Mouse (Mus musculus) c-Kit-positive CD71-negative TER-119-negative erythroid progenitor cells, embryonic 14.5 days (primary cell): ENCODE data around the gene Ybx1.

Source experiments
- DNase-seq: peaks from one replicate; pipeline ENCODE4 v3.0.0-alpha.2; 2013; ENCODE audit warnings: low read depth

Gene Ybx1

GRCm38 (mm10) chr4:119266606-119267005, 27.8 kb downstream of the Ybx1 start:
- DNase-seq = no peak

DNA sequence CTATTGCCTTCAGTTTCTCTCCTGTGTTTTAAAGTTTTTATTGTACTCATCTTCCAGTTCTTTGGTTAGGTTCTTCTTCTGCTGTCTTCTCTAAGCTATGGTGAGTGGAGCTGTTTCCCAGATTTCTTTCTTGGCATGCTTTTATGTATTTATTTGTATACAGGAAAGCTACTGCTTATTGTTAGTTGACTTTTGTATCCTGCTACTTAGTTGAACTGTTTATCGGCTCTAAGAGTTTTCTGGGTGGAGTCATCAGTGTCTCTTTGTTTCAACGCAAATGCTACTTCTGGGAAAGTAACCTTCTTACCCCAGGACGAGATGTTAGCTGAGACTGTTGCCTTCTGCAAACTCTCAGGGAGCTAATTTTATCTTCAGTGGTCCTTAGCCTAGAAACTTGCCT, 30.9 kb downstream of the Ybx1 start:
- no peak for DNase-seq

DNA sequence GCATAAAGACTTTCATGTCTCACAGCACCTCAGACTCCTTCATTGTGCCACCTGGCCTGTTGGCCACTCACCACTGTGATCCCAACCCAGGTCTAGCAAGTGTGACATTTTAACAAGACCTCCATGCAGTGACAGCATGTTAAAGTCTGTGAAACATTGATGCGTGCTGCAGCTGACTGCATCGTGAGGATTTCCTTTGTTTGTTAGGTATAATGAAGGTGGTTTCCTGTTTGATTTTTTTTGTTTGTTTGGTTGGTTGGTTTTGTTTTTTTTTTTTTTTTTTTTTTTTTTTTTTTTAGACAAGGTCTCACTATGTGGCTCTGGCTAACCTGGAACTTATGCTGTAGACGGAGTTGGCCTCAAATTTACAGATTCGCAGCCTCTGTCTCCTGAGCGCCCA, 31.9 kb downstream of the Ybx1 start:
- DNase-seq = no peak

DNA sequence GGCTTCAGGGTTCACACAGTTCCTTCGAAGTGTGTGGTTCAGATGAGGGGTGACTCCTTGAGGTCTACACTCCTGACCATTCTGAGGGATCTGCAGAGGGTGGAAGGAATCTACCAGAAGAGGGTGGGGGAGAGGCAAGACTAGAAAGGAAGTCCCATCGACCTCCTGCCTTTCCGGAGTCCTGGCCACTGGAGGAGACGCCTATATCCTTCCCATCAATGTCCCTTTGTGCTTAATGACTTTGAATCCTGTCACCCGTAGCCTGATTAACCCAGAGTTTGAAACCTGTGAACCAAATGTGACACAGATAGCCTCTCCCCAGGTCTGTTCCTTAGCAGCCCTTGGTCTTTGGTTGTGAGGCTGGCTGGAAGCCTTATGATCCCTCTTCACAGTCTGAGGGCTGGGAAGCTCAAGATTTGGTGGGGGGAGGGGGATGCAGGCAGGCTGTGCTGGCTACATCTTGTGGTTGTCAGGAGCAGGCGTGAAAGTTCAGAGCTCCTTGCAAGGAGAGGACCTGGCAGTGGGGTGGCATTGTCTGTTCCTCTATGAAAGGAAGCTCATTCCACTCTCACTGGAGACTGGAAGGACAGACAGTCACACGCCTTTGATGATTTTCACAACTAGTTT, 33.2 kb downstream of the Ybx1 start:
- no peak for DNase-seq

- no peak for DNase-seq
These were observed 34.8 kb downstream of the Ybx1 start for GRCm38 (mm10) chr4:119259344-119260254.

GRCm38 (mm10) chr4:119257083-119257482, 37.3 kb downstream of the Ybx1 start:
- no peak for DNase-seq

DNA sequence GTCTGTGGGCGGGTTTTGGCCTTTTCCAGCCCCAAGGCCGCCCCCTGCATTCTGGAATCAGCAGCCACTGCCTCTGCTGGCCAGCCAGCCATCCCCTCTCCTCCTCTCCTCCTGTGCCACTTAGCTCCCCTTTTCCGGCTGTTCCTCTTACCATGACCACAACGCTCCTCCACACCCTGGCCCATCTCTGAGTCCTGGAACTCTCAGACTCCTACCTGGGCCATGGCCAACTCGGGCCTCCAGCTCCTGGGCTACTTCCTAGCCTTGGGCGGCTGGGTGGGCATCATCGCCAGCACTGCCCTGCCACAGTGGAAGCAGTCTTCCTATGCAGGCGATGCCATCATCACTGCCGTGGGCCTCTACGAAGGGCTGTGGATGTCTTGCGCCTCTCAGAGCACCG, 39.1 kb downstream of the Ybx1 start, which contains the start of gene Cldn19:
TSS of gene Cldn19 (plus strand) at position 64 of the 400 bp plus-strand sequence.
- DNase-seq = no peak

- DNase-seq = no peak
These were observed 40.3 kb downstream of the Ybx1 start for GRCm38 (mm10) chr4:119254012-119254618.

GRCm38 (mm10) chr4:119252025-119252808, 42.2 kb downstream of the Ybx1 start:
- no peak for DNase-seq

- DNase-seq = no peak
These were observed 45.9 kb downstream of the Ybx1 start for GRCm38 (mm10) chr4:119248407-119248965.

DNA sequence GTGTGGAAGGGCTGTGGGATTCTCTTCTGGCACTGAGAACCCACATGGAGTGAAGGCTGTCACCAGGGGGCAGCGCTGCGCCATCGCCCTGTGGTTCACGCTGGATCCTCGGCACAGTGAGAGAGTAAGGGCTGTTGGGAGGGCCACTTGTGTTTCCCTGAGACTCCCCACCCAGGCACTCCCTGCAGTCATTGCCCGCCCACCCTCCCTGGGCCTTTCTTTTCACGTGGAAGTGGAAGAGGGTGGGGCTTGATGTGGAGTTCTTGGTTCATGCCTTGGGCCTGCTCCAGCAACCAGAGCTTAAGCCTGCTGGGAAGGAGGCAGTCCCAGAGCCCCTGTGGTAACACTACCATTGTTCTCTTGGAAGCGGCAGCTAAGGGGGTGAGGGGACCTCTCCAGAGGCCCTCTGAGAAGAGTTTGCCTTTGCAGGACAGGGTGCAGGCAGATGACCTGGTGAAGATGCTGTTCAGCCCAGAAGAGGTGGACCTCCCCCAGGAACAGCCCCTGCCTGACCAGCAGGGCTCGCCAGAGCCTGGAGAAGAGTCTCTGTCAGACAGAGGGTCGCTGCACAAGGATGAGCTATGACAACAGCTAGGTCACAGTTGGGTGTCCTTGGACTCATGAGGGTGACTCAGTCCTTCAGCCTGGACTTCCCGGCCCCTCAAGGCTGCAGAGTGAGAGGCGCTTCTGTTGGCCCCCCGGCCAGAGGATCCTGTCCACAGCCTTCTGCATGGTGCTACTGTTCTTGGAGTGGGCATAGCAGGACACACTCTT, 46.8 kb downstream of the Ybx1 start:
- peak; percentile 49 for DNase-seq

DNA sequence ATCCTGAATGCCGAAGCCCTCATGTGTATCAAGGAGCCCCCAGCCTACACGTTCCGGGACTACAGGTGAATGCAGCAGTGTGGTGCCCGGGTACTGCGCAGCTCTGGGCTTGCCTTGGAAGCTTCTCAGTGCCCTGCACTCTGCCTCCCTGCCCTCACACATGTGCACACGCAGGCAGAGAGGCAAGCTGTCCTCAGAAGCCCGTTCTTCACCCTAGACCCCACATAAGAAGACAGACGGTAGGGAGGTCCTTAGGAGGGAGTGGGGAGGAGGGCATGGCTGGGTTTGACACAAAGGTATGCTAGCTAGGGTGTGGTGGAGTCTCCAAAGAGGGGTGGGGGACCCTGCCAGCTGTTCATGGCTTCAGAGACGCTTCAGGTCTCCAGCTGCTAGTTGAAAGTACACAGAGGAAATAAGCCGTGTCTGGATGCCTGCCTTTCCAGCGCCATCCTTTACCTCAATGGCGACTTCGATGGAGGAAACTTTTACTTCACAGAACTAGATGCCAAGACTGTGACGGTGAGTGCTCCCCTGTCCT, 47.6 kb downstream of the Ybx1 start:
- DNase-seq = no peak

DNA sequence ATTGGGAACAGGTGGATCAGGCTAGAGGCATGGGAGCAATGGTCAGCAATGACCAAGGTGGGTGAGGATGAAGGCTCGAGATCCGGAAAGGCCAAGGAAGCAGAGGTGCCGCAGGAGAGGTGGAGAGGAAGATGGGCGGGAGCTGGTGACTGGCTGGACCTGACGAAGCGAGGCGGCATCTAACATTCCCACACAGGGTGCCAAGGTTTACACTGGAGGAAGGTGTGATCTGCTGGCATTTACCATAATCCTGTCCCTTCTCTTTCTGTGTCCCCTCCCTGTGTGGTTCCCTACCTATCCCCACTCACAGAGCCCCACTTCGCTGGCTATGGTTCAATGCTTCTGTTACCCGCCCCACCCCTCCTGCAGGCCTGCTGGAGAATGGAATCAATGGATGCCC, 48.4 kb downstream of the Ybx1 start:
- no peak for DNase-seq

GRCm38 (mm10) chr4:119245556-119245955, 48.8 kb downstream of the Ybx1 start:
- DNase-seq = no peak

DNA sequence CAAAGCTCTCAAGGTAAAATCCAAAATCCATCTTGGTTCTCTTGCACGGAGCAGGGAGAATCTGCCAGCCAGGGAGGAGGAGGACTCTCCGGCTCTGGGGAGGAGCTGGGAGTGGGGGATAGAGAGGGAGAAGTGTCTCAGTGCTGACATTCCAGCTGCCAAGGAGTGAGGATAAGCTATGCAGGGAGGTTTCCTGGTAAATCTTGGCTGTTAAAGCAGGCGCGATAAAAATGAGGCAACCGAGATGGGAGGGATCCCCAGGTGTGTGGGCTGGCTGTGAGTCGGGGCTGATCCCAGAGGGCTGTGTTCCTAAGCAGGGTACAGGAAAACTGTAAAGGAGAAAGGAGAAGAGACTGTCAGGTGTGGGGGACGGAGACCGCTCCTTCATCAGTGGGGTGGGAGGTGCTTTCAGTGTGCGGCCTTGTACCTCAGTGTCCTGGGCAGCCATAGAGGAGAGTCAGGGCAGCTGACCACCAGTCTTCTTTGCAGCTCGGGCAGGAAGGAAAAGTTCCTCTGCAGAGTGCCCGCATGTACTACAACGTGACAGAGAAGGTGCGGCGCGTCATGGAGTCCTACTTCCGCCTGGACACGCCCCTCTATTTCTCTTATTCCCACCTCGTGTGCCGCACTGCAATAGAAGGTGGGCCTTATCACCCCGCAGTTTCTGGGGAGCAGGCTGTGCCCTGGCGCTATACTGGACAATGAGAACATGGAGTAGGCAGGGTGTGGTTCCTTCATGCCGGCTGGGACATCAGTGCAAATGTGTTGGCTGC, 49.8 kb downstream of the Ybx1 start:
- DNase-seq = no peak

DNA sequence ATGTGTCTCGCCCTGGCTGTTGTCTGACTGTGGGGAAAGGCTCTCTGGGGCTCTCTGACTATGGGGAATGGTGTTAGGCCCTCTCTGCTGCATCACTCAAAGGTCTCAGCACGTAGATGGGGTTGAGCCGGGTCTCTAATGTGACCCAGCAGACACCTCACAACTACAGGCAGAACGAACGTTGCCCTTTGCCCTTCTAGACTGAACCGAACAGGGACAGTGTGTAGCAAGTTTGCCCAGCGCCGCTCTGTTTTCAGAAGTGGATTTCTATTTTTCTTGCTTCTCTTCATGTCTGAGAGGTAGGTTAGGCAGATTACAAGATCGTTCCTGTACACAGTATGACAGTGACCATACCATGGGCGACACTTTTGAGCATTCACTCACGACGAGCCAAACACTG, 51.8 kb downstream of the Ybx1 start:
- DNase-seq = no peak

- no peak for DNase-seq
These were observed 52.7 kb downstream of the Ybx1 start for GRCm38 (mm10) chr4:119241664-119242063.

DNA sequence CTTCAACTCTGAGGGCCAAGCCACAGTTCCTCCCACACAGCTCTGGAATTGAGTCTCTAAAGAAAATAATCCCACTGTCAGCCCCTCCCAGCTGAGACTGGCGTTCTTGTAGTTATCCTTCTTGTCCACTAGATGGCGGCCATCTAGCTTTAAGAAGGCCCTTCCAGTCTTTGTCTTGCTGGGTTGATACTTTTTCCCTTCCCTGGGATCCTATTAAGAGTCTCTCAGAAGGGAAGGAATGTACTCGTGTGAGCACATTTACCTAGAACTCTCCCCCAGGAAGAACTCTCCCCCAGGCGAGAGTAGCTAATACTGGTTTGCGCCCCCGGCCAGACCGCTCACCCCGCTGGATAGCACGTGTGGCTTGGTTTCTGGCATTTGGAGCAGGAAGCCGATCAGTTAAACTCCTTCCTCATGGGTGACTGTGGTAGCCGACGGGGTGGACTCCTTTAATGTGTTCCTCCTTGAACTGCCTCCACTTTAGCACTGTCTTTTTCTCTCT, 55.2 kb downstream of the Ybx1 start:
- DNase-seq = peak; percentile 68

GRCm38 (mm10) chr4:119238661-119239060, 55.7 kb downstream of the Ybx1 start:
- DNase-seq = no peak

DNA sequence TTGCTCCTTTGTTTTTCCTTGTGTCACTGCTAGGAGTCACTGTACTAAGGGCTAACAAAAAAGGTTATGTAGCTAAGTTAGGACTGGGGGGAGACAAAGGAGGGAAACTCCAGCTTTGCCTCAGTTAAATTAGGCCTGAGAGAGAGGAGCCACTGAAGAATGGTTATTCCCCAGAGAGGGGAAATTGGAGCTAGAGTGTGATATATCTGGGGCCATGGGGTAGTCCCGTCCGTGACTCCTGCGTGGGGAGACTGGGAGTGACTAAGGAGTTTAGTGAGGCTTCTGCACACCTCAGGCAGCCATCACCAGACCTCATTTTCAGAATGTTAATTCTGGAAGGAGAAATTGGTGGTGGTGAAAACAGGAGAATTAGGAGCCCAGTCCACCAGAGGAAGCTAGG, 60.1 kb downstream of the Ybx1 start:
- DNase-seq = no peak
